Mouse (Mus musculus): ENCODE data around the gene Ush2a. TPM values are rescaled to one million over a fixed set of nuclear protein-coding genes. Genes with fewer than 3 reads are reported as not detected.
A peak's percentile ranks its signal among the peaks of the same experiment; 100 is the strongest.

The Ush2a gene
- polyA plus RNA-seq, 1 experiment from 2014 or later: 0.05 TPM

DNA sequence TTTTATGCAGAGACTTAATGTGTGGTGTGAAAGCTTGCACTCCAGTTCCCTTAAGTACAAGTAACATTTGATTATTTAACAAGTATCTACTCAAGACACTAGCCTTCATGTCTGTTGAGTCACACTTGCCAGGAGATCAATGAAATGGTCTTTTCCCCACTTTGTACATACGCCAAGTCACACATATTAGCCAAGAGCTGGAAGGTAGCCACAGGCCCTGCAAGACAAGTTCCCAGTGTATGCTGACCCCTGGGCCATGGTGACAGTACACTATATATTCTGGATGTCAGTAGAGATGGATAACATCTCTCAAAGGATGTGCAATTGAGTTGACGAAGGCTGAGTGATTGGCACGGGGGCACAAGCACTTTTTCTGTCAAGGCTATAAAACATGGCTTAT is 455.1 kb downstream of the Ush2a start:
- Histone ChIP-seq H3K9me3 (ENCODE audit: low read length) (no peaks in the 10 kb centered on the region), H3K4me3 (ENCODE audit: low read length) (no peak overlapping the region), H3K36me3 (ENCODE audit: insufficient read depth, low read length) (no peaks in the 10 kb centered on the region), H3K9ac (replicated peaks; ENCODE audit: low read length) (no peak overlapping the region), H3K27ac (ENCODE audit: low read length) (no peak overlapping the region), H3K27me3 (ENCODE audit: insufficient read depth, low read length) (no peaks in the 10 kb centered on the region), H3K4me1 (ENCODE audit: insufficient read depth, low read length) (no peaks in the 10 kb centered on the region), H3K4me2 (replicated peaks; ENCODE audit: low read depth, low read length) (no peak overlapping the region)
- 66% methylated on average over 3 of the region's 3 CpGs for WGBS
- no peak for ATAC-seq (ENCODE audit: low FRiP score, low TSS enrichment)

DNA sequence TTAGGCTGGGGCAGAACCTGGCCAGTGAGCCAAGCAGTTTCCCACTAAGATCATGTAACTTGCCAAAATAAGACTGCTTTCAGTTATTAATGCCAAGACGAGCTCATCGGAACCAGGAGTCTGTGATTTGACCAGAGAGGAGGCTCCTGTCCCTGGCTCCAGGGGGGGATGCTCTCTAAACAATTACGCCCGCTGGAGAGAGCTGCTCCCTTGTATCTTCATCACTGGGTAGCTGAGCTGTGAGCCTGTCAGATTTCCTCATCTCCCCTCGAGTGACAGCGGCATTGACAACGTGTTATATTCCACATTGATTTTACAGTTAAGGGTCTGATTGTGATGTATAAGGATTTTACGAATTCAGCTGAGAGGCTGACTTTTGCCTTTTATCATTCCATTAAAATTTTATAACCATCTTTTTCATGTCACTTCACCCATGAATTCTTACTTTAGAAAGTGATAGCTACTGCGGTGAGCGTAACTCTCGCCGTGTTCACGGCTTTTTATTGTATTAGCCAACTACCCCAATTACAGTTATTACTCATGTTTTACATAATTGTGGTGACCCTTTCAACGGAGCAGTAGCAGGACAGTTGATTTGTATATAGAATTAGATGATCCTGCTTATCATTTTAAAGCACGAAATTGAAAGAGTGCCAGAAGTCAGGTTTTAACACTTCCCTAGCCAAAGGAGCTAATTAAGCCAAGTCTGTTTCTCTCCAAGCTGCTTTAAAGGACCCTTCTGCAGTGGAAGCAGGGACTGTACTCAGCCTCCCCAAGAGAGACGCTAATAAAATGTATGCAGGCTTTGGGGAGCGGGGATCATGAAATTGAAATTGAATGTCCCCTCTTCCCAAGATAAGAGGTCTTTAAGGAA is 463.5 kb downstream of the Ush2a start:
- H3K9ac ChIP-seq (replicated peaks; ENCODE audit: low read length): no peak overlapping the region
- no peaks in the 10 kb centered on the region for H3K4me1 ChIP-seq (ENCODE audit: insufficient read depth, low read length)
- no peak for ATAC-seq (ENCODE audit: low FRiP score, low TSS enrichment)
- H3K27me3 ChIP-seq (ENCODE audit: insufficient read depth, low read length): no peaks in the 10 kb centered on the region
- no peaks in the 10 kb centered on the region for H3K9me3 ChIP-seq (ENCODE audit: low read length)
- no peak overlapping the region for H3K27ac ChIP-seq (ENCODE audit: low read length)
- H3K4me2 ChIP-seq (replicated peaks; ENCODE audit: low read depth, low read length): no peak overlapping the region
- no peak overlapping the region for H3K4me3 ChIP-seq (ENCODE audit: low read length)
- H3K36me3 ChIP-seq (ENCODE audit: insufficient read depth, low read length): no peaks in the 10 kb centered on the region
- 64% methylated on average over 17 of the region's 17 CpGs for WGBS

DNA sequence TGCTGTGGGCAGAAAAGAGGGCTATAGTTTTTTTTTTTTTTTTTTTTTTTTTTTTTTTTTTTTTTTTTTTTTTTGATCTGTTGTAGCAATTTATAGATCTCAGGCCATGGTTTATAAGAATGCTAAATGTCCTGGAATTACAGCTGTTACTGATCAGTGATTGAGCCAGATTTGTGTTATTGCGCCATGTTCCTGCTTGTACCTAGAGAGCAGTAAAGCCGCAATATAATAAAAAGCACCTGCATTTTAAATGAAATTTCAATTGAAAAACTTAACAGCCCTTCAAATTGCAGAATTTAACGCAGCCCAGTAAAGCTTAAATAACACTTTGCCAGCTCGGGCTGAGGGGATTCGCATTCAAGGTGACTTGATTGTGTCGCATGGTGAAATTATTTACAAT is 465.1 kb downstream of the Ush2a start:
- no peak for ATAC-seq (ENCODE audit: low FRiP score, low TSS enrichment)
- H3K27me3 ChIP-seq (ENCODE audit: insufficient read depth, low read length): no peaks in the 10 kb centered on the region

DNA sequence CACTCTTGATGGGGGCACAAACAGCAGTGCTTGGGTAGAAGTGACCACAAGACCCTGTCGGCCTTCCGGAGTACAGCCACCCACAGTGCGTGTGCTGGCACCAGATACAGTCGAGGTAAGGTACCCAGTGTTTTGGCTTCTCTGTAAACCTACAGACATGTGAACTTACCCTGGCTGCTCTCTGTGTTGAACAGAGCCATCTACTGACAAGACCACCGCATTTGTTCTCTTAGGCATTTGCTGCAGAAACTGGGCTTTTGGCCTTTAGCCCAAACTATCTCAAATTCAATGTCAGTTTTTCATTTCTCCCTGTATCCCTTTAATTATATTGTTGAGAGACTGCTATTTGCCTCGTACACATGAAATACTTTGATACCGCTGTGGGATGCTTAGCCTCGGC is 466.8 kb downstream of the Ush2a start:
- Histone ChIP-seq H3K4me2 (replicated peaks; ENCODE audit: low read depth, low read length) (no peak overlapping the region), H3K27ac (ENCODE audit: low read length) (no peak overlapping the region), H3K4me1 (ENCODE audit: insufficient read depth, low read length) (no peaks in the 10 kb centered on the region), H3K9ac (replicated peaks; ENCODE audit: low read length) (no peak overlapping the region), H3K36me3 (ENCODE audit: insufficient read depth, low read length) (no peaks in the 10 kb centered on the region), H3K9me3 (ENCODE audit: low read length) (no peaks in the 10 kb centered on the region), H3K27me3 (ENCODE audit: insufficient read depth, low read length) (no peaks in the 10 kb centered on the region), H3K4me3 (ENCODE audit: low read length) (no peak overlapping the region)
- 82% methylated on average over 8 of the region's 8 CpGs for WGBS
- no peak for ATAC-seq (ENCODE audit: low FRiP score, low TSS enrichment)

More for the DNA sequence above, 465.1 kb downstream of the Ush2a start:
- H3K9ac ChIP-seq (replicated peaks; ENCODE audit: low read length): no peak overlapping the region
- H3K4me2 ChIP-seq (replicated peaks; ENCODE audit: low read depth, low read length): no peak overlapping the region
- H3K36me3 ChIP-seq (ENCODE audit: insufficient read depth, low read length): no peaks in the 10 kb centered on the region
- H3K4me1 ChIP-seq (ENCODE audit: insufficient read depth, low read length): no peaks in the 10 kb centered on the region
- 74% methylated on average over 6 of the region's 6 CpGs for WGBS
- H3K27ac ChIP-seq (ENCODE audit: low read length): no peak overlapping the region
- no peak overlapping the region for H3K4me3 ChIP-seq (ENCODE audit: low read length)
- H3K9me3 ChIP-seq (ENCODE audit: low read length): no peaks in the 10 kb centered on the region

DNA sequence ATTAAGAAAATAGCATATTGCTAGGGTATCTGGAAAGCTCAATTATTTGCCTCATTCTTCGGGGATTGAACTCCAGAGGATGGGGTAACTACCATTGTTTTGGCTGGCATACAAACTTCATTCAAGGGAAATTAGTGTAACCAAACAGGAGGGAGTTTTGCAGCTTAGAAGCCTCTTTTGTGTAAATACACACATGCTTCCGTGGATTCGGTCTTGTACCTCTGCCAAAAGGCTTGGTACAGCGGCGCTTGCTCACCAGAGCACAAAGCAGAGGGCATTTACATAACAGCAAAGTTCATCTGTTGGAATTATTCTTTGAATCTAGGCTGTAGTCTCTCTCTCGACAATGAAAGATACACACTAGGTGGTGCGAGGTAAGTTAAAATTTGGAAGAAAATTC is 467.4 kb downstream of the Ush2a start:
- 84% methylated on average over 7 of the region's 7 CpGs for WGBS
- H3K4me1 ChIP-seq (ENCODE audit: insufficient read depth, low read length): no peaks in the 10 kb centered on the region
- no peak overlapping the region for H3K4me2 ChIP-seq (replicated peaks; ENCODE audit: low read depth, low read length)
- H3K4me3 ChIP-seq (ENCODE audit: low read length): no peak overlapping the region
- no peak overlapping the region for H3K27ac ChIP-seq (ENCODE audit: low read length)
- no peaks in the 10 kb centered on the region for H3K9me3 ChIP-seq (ENCODE audit: low read length)
- no peaks in the 10 kb centered on the region for H3K27me3 ChIP-seq (ENCODE audit: insufficient read depth, low read length)
- no peak for ATAC-seq (ENCODE audit: low FRiP score, low TSS enrichment)
- H3K36me3 ChIP-seq (ENCODE audit: insufficient read depth, low read length): no peaks in the 10 kb centered on the region
- H3K9ac ChIP-seq (replicated peaks; ENCODE audit: low read length): no peak overlapping the region

DNA sequence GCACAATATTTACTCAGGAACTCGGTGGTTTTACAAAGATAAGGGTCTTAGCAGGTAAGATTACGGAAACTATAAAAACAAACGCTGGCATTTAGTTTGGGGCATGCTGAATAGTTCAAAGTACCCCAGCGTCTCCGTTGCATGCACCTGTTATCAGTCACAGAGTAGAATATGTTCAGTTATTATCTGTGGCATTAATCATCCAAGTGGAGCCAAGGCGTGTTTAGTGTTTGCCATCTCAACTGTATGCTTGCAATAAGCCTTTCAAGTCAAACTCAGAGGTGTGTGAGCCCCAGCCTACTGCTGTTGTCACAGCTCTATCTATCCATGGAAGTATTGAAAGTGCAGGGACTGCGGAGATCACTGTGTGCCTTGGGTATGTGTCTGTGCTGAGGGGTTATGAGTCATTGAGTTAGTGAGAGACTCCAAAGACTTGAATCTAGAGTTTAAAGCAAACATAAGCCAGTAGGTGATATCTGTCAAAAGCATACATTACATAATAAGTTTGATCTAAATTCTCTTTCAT is 473.0 kb downstream of the Ush2a start:
- H3K9me3 ChIP-seq (ENCODE audit: low read length): no peaks in the 10 kb centered on the region
- no peaks in the 10 kb centered on the region for H3K36me3 ChIP-seq (ENCODE audit: insufficient read depth, low read length)
- no peak overlapping the region for H3K9ac ChIP-seq (replicated peaks; ENCODE audit: low read length)
- no peak overlapping the region for H3K4me2 ChIP-seq (replicated peaks; ENCODE audit: low read depth, low read length)
- no peak overlapping the region for H3K27ac ChIP-seq (ENCODE audit: low read length)
- no peak for ATAC-seq (ENCODE audit: low FRiP score, low TSS enrichment)
- H3K4me1 ChIP-seq (ENCODE audit: insufficient read depth, low read length): no peaks in the 10 kb centered on the region
- H3K27me3 ChIP-seq (ENCODE audit: insufficient read depth, low read length): no peaks in the 10 kb centered on the region
- 86% methylated on average over 7 of the region's 7 CpGs for WGBS
- H3K4me3 ChIP-seq (ENCODE audit: low read length): no peak overlapping the region

DNA sequence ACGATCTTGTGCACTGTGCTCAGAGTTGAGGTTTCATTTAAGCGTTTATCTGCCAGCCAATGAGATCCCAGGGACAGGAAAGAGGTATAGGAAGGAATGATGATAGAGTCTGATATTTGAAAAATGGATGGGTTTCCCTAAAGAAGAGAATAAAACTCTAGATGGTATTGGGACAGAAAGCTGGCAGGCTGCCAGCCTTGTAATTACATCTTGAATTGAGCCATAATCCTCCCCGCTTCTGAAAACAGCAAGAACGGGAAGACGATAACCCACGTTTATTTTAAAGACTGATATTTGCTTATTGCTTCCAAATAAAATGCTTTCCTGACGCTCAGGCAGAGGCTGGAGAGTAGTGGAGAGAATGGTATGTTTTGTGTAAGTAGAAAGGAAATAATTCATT is 481.1 kb downstream of the Ush2a start:
- H3K27me3 ChIP-seq (ENCODE audit: insufficient read depth, low read length): no peaks in the 10 kb centered on the region
- no peak overlapping the region for H3K4me3 ChIP-seq (ENCODE audit: low read length)
- H3K27ac ChIP-seq (ENCODE audit: low read length): no peak overlapping the region
- 0 out of 2 replicates have a peak overlapping the region, but pooled peaks have one; percentile 1 for H3K4me2 ChIP-seq (replicated peaks; ENCODE audit: low read depth, low read length)
- H3K9ac ChIP-seq (replicated peaks; ENCODE audit: low read length): no peak overlapping the region
- peaks cover 5% of the 10 kb centered on the region; the same call in 1 of the 2 replicates for H3K4me1 ChIP-seq (ENCODE audit: insufficient read depth, low read length)
- ATAC-seq (ENCODE audit: low FRiP score, low TSS enrichment): no peak
- WGBS: 57% methylated on average over 7 of the region's 7 CpGs
- H3K9me3 ChIP-seq (ENCODE audit: low read length): no peaks in the 10 kb centered on the region
- H3K36me3 ChIP-seq (ENCODE audit: insufficient read depth, low read length): no peaks in the 10 kb centered on the region

DNA sequence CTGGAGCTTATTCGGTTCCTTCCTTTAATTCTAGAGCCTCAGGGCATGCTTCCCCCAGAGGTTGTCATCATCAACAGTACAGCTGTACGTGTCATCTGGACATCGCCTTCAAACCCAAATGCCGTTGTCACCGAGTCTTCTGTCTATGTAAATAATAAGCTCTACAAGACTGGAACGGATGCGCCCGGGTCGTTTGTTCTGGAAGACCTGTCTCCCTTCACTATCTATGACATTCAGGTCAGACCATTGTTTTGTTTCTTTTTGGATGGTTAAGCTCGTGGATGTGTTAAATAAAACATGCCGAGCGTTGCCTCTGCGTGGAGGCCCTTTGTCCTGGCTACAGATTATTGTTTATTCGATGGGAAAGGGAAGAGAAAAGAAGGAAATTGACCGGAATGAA is 493.2 kb downstream of the Ush2a start:
- no peak for ATAC-seq (ENCODE audit: low FRiP score, low TSS enrichment)
- no peaks in the 10 kb centered on the region for H3K9me3 ChIP-seq (ENCODE audit: low read length)
- no peak overlapping the region for H3K27ac ChIP-seq (ENCODE audit: low read length)
- WGBS: 40% methylated on average over 15 of the region's 15 CpGs
- no peak overlapping the region for H3K9ac ChIP-seq (replicated peaks; ENCODE audit: low read length)
- no peaks in the 10 kb centered on the region for H3K27me3 ChIP-seq (ENCODE audit: insufficient read depth, low read length)
- no peak overlapping the region for H3K4me2 ChIP-seq (replicated peaks; ENCODE audit: low read depth, low read length)
- H3K36me3 ChIP-seq (ENCODE audit: insufficient read depth, low read length): no peaks in the 10 kb centered on the region
- no peaks in the 10 kb centered on the region for H3K4me1 ChIP-seq (ENCODE audit: insufficient read depth, low read length)
- H3K4me3 ChIP-seq (ENCODE audit: low read length): no peak overlapping the region

DNA sequence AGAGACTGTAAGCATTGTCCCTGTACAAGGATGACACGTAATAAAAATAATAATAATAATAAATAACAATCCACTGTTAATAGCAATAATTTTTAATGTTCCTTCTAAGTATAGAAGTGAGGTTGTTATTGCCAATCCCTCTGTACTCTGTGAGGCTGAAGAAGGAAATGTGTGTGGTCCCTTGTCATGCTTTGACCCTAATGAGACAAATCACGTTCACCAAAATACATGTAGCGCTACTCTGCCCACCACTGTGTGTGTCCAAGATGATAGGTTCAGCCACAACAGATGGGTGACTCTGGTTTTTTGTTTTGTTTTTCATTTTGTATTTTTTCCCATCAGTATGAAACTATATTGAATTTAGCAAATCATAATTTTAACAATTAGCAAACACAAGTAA is 498.7 kb downstream of the Ush2a start:
- H3K4me1 ChIP-seq (ENCODE audit: insufficient read depth, low read length): no peaks in the 10 kb centered on the region
- no peaks in the 10 kb centered on the region for H3K9me3 ChIP-seq (ENCODE audit: low read length)
- no peak overlapping the region for H3K4me2 ChIP-seq (replicated peaks; ENCODE audit: low read depth, low read length)
- no peak overlapping the region for H3K4me3 ChIP-seq (ENCODE audit: low read length)
- H3K9ac ChIP-seq (replicated peaks; ENCODE audit: low read length): no peak overlapping the region
- ATAC-seq (ENCODE audit: low FRiP score, low TSS enrichment): peak; percentile 61; the same call in 1 of the 2 replicates
- no peaks in the 10 kb centered on the region for H3K36me3 ChIP-seq (ENCODE audit: insufficient read depth, low read length)
- H3K27me3 ChIP-seq (ENCODE audit: insufficient read depth, low read length): no peaks in the 10 kb centered on the region
- no peak overlapping the region for H3K27ac ChIP-seq (ENCODE audit: low read length)
- WGBS: 62% methylated on average over 3 of the region's 3 CpGs

DNA sequence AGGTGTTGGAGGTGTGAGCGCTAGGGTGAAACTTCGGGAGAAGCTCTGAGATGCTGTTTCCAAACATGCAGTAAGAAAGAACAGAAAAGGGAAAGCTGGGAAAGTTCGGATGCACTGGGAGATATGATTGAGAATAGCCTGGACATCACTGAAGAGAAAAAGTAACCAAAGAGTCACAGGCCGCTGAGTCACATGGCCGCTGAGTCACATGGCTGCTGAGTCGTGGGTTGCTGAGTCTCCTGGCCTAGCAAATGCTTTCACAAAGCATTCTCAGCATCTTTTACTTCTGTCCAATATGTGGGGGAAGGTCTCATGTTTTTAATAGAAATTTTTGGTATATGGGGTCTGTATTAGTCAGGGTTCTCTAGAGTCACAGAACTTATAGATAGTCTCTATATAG is 500.6 kb downstream of the Ush2a start:
- Histone ChIP-seq H3K9me3 (ENCODE audit: low read length) (no peaks in the 10 kb centered on the region), H3K4me1 (ENCODE audit: insufficient read depth, low read length) (no peaks in the 10 kb centered on the region), H3K36me3 (ENCODE audit: insufficient read depth, low read length) (no peaks in the 10 kb centered on the region), H3K4me2 (replicated peaks; ENCODE audit: low read depth, low read length) (no peak overlapping the region), H3K27me3 (ENCODE audit: insufficient read depth, low read length) (no peaks in the 10 kb centered on the region), H3K4me3 (ENCODE audit: low read length) (no peak overlapping the region), H3K27ac (ENCODE audit: low read length) (no peak overlapping the region), H3K9ac (replicated peaks; ENCODE audit: low read length) (no peak overlapping the region)
- no peak for ATAC-seq (ENCODE audit: low FRiP score, low TSS enrichment)
- 84% methylated on average over 6 of the region's 6 CpGs for WGBS

Measured in kidney, embryonic 16.5 days (tissue).